Mouse (Mus musculus) heart, postnatal 0 days (tissue): ENCODE measurements at regions not wholly inside any gene's neighbourhood (a gene's known extent, or its start where the extent isn't known, plus 50 kb on each side); places are given as distances from the start of the nearest gene placed in this dataset.

Experiments used
- ATAC-seq: fragments of 200-750 bp; cut with Nextera tagmentation; 2 replicates; pipeline ENCODE4 v1.8.0; 2017; ENCODE audit warnings: low read depth, moderate number of reproducible peaks, moderate library complexity; ENCODE audit not compliant: insufficient read depth
- DNase-seq: peaks from one replicate; pipeline ENCODE4 v3.0.0-alpha.2; 2016; ENCODE audit warnings: low spot score
- H3K27ac ChIP-seq: fragments of 300-500 bp; sonication (generic); 2 replicates; pipeline ENCODE4 v1.5.1; 2014; ENCODE audit warnings: low read depth, mild to moderate bottlenecking
- H3K27me3 ChIP-seq: fragments of 300-500 bp; sonication (generic); 2 replicates; pipeline ENCODE4 v1.6.1; 2014; ENCODE audit warnings: low read length, mixed read lengths; ENCODE audit not compliant: control insufficient read depth, insufficient read depth
- H3K36me3 ChIP-seq: fragments of 300-500 bp; sonication (generic); replicated peaks from 2 replicates; pipeline ENCODE4 v1.6.1; 2014; ENCODE audit warnings: low read length, mixed read lengths; ENCODE audit not compliant: control insufficient read depth, insufficient read depth
- H3K4me1 ChIP-seq: fragments of 300-500 bp; sonication (generic); 2 replicates; pipeline ENCODE4 v1.6.1; 2014; ENCODE audit warnings: antibody characterized with exemption; ENCODE audit not compliant: control insufficient read depth, insufficient read depth
- H3K4me2 ChIP-seq: fragments of 300-500 bp; sonication (generic); 2 replicates; pipeline ENCODE4 v1.6.1; 2014; ENCODE audit warnings: low read depth, mild to moderate bottlenecking, low read length, moderate library complexity
- H3K4me3 ChIP-seq: fragments of 300-500 bp; sonication (generic); 2 replicates; pipeline ENCODE4 v1.5.1; 2014; ENCODE audit warnings: low read depth, low read length
- H3K9ac ChIP-seq: fragments of 300-500 bp; sonication (generic); replicated peaks from 2 replicates; pipeline ENCODE4 v1.6.1; 2014; ENCODE audit warnings: low read depth, low read length, mixed read lengths
- H3K9me3 ChIP-seq: fragments of 300-500 bp; sonication (generic); replicated peaks from 2 replicates; pipeline ENCODE4 v1.6.1; 2016; ENCODE audit warnings: low read length; ENCODE audit not compliant: control insufficient read depth
- CTCF ChIP-seq: IDR thresholded peaks from 2 replicates; pipeline ENCODE4 v1.5.1; 2016; ENCODE audit warnings: antibody characterized with exemption, control low read depth, low read depth
- EP300 ChIP-seq: IDR thresholded peaks from 2 replicates; pipeline ENCODE4 v1.6.1; 2016; ENCODE audit warnings: antibody characterized with exemption, low read depth
- WGBS: fragments of 180-500 bp; shearing (Covaris S2); extraction: QIAGEN DNeasy Blood & Tissue Kit; methylation state at CpG from one replicate; pipeline ENCODE4 v1.1.7; 2014; 5-methylcytosine and 5-hydroxymethylcytosine counted together

GRCm38 (mm10) chr10:96188168-96188567, 51.8 kb downstream of the Gm5426 start:
- 0 out of 2 replicates have a peak, but pooled peaks cover 2% of the 10 kb centered on the region for H3K9me3 ChIP-seq
- H3K27ac ChIP-seq = peak overlapping the region; percentile 77
- no peak overlapping the region for H3K4me2 ChIP-seq
- H3K4me1 ChIP-seq = 0 out of 2 replicates have a peak, but pooled peaks cover 9% of the 10 kb centered on the region
- H3K36me3 ChIP-seq = no peaks in the 10 kb centered on the region
- no peak for TF ChIP-seq CTCF
- TF ChIP-seq EP300 = peak; percentile 59
- DNase-seq = peak; percentile 88
- no peaks in the 10 kb centered on the region for H3K27me3 ChIP-seq
- H3K4me3 ChIP-seq = no peak overlapping the region
- WGBS = 42% methylated on average over 7 of the region's 7 CpGs
- peak; percentile 91 for ATAC-seq
- no peak overlapping the region for H3K9ac ChIP-seq

DNA sequence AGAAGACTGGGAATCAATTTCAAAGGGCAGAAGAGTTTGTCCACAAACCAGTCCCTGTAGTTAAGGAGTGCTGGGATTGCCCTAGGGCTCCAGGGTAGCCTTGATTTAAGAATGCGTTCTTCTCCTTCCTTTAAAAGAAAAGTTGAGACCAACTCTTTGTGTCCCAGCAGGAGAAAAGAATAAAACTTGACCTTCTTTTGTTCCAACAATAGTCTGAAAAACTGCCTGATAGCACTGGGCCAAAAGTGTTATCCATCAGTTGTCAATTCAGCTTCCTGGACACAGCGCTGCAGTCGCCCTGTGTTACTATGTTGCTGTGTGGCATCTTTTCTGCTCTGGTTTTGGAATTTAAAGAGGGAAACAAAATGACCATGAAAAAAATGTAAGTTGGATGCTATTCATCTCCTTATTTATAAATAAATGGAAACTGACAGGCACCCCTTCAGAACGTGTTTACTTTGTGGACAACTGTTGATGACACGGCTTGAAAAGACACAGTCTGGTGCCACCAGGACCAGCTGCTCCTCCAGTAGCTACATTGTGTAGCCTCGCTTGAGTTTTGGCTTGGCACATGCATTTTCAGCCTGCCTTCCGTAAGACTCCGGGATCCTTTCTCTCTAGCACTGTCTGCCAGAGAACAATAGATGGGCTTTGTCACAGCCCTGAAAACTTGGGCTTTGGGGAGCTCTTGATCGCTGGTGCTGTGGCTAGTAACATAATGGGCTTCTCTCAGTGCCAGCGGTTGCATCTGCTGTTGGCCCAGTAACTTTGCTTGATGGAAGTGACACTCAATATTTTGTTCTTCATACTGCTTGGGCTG, 54.0 kb downstream of the Gm5426 start:
- Histone ChIP-seq H3K4me3 (no peak overlapping the region), H3K4me2 (no peak overlapping the region), H3K36me3 (no peaks in the 10 kb centered on the region), H3K9ac (no peak overlapping the region), H3K9me3 (no peaks in the 10 kb centered on the region), H3K27me3 (no peaks in the 10 kb centered on the region), H3K4me1 (0 out of 2 replicates have a peak, but pooled peaks cover 9% of the 10 kb centered on the region), H3K27ac (no peak overlapping the region)
- TF ChIP-seq EP300 = no peak
- no peak for TF ChIP-seq CTCF
- ATAC-seq = no peak
- WGBS = 65% methylated on average over 10 of the region's 10 CpGs
- DNase-seq = peak; percentile 11

DNA sequence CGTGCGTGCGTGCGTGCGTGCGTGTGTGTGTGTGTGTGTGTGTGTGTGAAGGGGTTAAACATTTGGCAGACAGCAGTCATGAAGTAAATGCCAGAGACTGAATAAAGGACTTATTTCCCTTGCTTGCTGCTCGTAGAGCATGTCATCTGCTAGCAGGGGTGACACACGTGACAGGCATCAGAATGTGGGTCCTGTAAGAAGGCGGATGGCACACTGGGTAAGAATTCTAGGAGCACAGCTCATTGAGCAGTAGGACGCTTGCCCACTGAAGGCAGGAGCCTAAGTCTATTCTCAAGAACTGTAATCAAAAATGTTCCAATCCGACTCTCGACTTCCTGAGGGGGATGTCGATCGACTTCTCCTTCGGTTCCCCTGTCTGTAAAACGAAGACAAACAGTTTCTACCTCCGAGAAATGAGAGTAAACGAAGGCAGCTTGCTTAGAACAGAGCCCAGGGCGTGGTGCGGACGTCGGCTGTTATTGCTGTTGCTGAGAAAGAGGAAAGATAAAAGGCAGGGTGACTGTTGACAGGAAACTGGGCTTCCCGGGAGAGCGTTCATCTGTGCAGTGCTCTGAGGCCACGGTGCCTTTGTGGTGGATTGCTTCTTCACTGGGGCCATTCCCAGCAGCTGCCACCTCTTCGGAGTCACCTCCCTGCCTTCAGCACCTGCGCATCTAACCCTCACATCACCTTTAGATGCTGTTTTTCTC, 64.7 kb downstream of the Gm5426 start:
- ATAC-seq (no peak), DNase-seq (peak; percentile 11)
- Histone ChIP-seq H3K4me2 (peak overlapping the region; percentile 40), H3K27me3 (no peaks in the 10 kb centered on the region), H3K27ac (no peak overlapping the region), H3K4me3 (0 out of 2 replicates have a peak overlapping the region, but pooled peaks have one; percentile 14), H3K36me3 (no peaks in the 10 kb centered on the region), H3K4me1 (peaks cover 3% of the 10 kb centered on the region; the same call in 1 of the 2 replicates), H3K9me3 (no peaks in the 10 kb centered on the region), H3K9ac (no peak overlapping the region)
- no peak for TF ChIP-seq EP300
- TF ChIP-seq CTCF = no peak
- WGBS = 47% methylated on average over 27 of the region's 27 CpGs

DNA sequence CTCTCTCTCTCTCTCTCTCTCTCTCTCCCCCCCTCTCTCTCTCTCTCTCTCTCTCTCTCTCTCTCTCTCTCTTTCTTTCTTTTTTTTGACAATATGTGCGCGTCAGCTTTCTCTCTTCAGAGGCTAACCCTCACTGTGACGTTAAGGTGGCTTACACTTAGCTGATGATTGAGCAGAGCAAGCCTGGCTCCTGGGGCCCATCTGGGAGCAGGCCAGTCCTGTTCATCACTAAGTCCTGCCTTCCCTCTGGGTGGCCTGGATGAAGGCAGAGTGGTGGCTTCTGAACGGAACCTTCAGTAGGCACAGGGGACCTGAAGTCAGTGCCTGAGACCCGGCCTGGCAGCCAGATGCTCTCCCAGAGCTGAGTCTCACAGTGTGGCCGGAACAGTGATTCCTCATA, 65.5 kb downstream of the Gm5426 start:
- no peak overlapping the region for H3K4me2 ChIP-seq
- no peaks in the 10 kb centered on the region for H3K27me3 ChIP-seq
- no peak overlapping the region for H3K9ac ChIP-seq
- no peaks in the 10 kb centered on the region for H3K36me3 ChIP-seq
- DNase-seq = no peak
- no peak overlapping the region for H3K4me3 ChIP-seq
- ATAC-seq = no peak
- TF ChIP-seq CTCF (no peak), EP300 (no peak)
- H3K9me3 ChIP-seq = no peaks in the 10 kb centered on the region
- H3K27ac ChIP-seq = no peak overlapping the region
- WGBS = 64% methylated on average over 6 of the region's 6 CpGs
- H3K4me1 ChIP-seq = peaks cover 3% of the 10 kb centered on the region; the same call in 1 of the 2 replicates

DNA sequence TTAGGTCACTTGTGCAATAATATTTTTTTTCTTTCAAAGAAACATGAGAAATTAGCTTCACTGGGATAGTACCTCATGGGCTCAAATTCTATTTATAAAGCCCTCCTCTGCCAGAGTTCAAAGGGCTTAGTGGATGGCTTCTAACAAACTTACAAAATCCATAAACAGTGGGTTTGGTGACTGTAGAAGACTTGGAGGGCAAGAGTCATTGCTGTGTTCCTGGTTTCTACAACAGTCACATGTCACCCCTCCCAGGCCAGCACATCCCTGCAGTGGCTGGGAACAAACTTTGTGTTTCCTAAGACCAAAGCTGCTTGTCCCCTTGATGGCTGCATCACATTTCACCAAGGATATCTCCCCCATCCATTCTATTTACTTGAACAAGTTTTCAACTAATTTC, 66.5 kb downstream of the Gm5426 start:
- H3K27ac ChIP-seq = no peak overlapping the region
- no peak overlapping the region for H3K9ac ChIP-seq
- ATAC-seq (no peak), DNase-seq (no peak)
- H3K4me1 ChIP-seq = peaks cover 3% of the 10 kb centered on the region; the same call in 1 of the 2 replicates
- no peak for TF ChIP-seq EP300
- no peak for TF ChIP-seq CTCF
- H3K9me3 ChIP-seq = no peaks in the 10 kb centered on the region
- no peak overlapping the region for H3K4me3 ChIP-seq
- no peaks in the 10 kb centered on the region for H3K36me3 ChIP-seq
- H3K27me3 ChIP-seq = no peaks in the 10 kb centered on the region
- H3K4me2 ChIP-seq = no peak overlapping the region
